Mouse (Mus musculus) adrenal gland, adult 10 weeks (tissue): ENCODE measurements around the gene Gm20747. TPM values are rescaled to one million over a fixed set of nuclear protein-coding genes. Genes with fewer than 3 reads are reported as not detected.

ENCODE experiments used
- polyA plus RNA-seq: library from polyadenylated mRNA; stranded (reverse); fragments of 350-450 nt; fragmentation: Illumina TruSeq; extraction: RNeasy Lipid Tissue Mini Kit (QIAGEN cat#74804); gene quantifications from one replicate; pipeline ENCODE4 v1.2.3, GENCODE M21; 2014; ENCODE audit warnings: low read depth, low replicate concordance

The Gm20747 gene
- not detected for polyA plus RNA-seq

DNA sequence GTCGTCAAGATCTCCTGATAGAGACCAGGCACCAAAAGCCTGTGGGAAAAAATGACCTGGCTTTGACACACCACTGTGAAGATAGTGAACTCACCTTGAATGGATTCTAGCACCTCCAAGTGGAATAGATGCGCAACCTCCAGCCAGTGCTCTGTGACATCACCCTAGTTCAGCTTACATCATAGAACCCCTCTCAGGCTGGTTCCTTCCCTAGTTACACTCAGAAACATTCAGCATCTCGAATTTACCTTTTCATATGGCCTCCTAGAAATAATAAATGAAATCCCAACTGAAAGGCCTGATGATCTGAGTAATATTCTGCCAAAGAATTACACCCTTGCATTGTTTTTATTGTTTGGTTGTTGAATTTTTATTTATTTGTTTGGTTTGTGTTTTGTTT, at the start of gene Gm20747:
Gene Gm20747, minus strand, starts transcription at position 101 of the 400 bp plus-strand sequence.

